Mouse (Mus musculus) bone marrow, adult 2 months (tissue): ENCODE results near the gene Ncstn.

Experiments
- CTCF ChIP-seq: fragments of 200-500 bp; IDR thresholded peaks from 2 replicates; pipeline ENCODE4 v1.5.1; 2011; ENCODE audit warnings: low read length, control low read depth; ENCODE audit not compliant: control insufficient read depth, insufficient read depth
- POLR2A ChIP-seq: fragments of 200-500 bp; IDR thresholded peaks from 2 replicates; pipeline ENCODE4 v1.6.1; 2011; ENCODE audit warnings: low read depth, mild to moderate bottlenecking, control low read depth, low read length, borderline replicate concordance; ENCODE audit not compliant: control insufficient read depth

DNA sequence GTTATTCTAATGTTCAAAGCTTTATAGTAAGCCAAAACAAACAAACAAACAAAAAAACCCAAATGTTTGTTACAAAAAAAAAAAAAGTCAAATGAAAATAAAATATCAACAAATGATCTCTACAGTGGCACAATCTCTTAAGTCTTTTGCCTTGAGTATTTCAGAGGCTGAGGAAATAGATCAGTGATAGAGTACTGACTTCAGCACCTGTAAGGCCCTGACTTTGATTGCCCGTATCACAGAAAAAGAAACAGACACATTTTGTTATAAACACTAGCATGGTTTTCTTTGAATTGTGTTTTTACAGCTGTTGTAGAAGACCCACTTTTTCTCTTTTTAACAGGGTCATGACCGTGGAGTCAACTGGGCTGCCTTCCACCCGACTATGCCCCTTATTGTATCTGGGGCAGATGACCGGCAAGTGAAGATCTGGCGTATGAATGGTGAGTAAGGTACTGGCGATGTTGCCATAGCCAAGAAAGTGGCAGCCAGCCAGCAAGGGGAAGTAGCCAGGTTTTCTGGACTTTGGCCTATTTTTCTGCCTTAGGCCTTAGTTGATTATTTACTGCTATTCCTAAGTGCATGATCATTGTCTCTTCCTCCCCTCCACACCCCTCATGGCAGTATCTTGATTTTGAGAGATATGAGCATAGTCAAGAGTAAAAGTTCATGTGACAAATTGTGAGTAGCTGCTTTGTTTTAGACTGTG, 16.9 kb upstream of the Ncstn start:
- TF ChIP-seq POLR2A (no peak), CTCF (no peak)
